Mouse (Mus musculus): ENCODE results near the gene Arl5b.

DNA sequence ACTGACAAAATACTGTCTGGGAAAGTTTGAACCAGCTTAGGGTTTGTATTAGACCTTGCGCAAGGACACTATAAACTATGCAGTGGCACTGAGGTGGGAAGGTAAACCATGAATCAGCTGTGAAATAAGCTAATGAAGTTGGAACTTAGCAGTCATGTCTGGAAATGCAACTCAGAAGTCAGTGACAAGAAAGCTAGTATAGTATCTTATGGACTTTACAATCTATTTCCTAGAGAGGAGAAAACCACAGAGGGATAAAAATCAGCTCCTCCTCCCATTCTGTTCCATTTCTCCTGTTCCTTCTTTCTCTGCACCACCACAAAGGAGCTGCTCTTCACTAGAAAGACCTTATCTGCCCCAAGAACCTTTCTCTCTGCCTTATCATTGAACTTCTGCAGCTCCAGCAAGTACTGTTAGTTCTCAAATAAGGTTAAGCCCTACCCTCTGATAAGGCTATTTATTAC is 72.1 kb downstream of the Arl5b start:
- no peak for TF ChIP-seq CTCF (IDR thresholded peaks at IDR 0.05; ENCODE audit: extremely low read depth, insufficient read depth, low read length)
- TF ChIP-seq POLR2A (IDR thresholded peaks at IDR 0.05; ENCODE audit: extremely low read depth, insufficient read depth, low read length), result no peak

All from cortical plate, adult 2 months (tissue).